Mouse (Mus musculus) brain, embryonic 14.5 days (tissue): ENCODE results near the gene Phactr1.

ENCODE experiments used
- CTCF ChIP-seq: fragments of 200-500 bp; IDR thresholded peaks from 2 replicates; pipeline ENCODE4 v1.5.1; 2012; ENCODE audit warnings: inconsistent platforms, mild to moderate bottlenecking, moderate library complexity, borderline replicate concordance; ENCODE audit not compliant: insufficient read depth, insufficient read length; ENCODE audit errors: extremely low read depth
- POLR2A ChIP-seq: fragments of 200-500 bp; IDR thresholded peaks from 2 replicates; pipeline ENCODE4 v1.6.1; 2012; ENCODE audit warnings: mild to moderate bottlenecking, inconsistent platforms, borderline replicate concordance; ENCODE audit not compliant: poor library complexity, insufficient read depth, insufficient read length, severe bottlenecking; ENCODE audit errors: extremely low read depth

DNA sequence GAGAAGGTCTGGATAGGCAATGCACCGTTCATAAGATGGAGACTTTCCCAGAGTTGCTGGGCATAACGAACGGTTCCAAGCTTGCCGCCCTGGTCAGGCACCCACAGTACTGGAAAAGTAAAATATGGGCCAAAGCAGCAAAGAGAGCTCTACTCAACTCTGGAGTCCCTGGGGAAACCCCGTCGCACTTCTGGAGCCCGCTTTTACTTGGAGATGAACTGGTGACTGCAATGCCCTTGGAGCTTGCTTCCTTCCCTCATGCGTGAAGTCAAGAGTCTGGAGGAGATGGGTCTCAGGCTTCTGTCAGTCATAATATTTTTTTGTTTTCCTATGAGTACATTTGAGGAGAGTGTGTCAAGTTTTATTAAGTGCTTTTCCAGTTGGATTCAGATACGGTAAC is 302.2 kb downstream of the Phactr1 start:
- no peak for TF ChIP-seq CTCF
- TF ChIP-seq POLR2A, result no peak
